Mouse (Mus musculus): ENCODE data around the gene Mical3. TPM values are rescaled to one million over a fixed set of nuclear protein-coding genes. Genes with fewer than 3 reads are reported as not detected.

Mical3 gene
- polyA plus RNA-seq, 1 experiment from 2014 or later, result 18.0 TPM

DNA sequence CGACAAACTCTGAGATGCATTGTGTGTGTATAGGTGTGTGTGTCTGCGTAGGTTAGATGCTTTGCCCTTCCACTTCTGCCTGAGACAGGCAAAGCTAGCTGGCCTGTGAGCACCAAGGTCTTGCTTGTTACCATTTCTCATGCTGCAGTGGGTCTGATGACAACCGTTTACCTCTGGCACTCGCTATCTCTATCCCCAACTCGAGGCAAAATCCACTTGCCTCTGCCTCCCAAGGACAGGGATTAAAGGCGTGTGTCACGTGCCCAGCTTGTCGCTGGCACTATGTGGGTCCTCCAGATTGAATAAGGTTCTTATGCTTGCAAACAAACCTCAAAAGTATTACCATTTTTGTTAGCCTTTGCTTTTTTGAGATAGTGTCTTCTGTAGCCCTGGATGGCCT lies 22.4 kb upstream of the Mical3 start:
- WGBS, result 81% methylated on average over 8 of the region's 8 CpGs
- Histone ChIP-seq H3K4me2 (ENCODE audit: low read depth, low read length, severe bottlenecking) (no peak overlapping the region), H3K9ac (ENCODE audit: low read length) (no peak overlapping the region), H3K9me3 (ENCODE audit: control insufficient read depth, low read length) (peaks cover 4% of the 10 kb centered on the region; the same call in 1 of the 2 replicates), H3K36me3 (ENCODE audit: control insufficient read depth, insufficient read depth, low read length) (no peaks in the 10 kb centered on the region), H3K27me3 (ENCODE audit: control insufficient read depth, insufficient read depth, low read length) (no peaks in the 10 kb centered on the region), H3K4me3 (ENCODE audit: low read depth, low read length) (no peak overlapping the region), H3K4me1 (replicated peaks; ENCODE audit: control insufficient read depth, insufficient read depth, low read length) (no peaks in the 10 kb centered on the region), H3K27ac (ENCODE audit: low read depth, low read length) (no peak overlapping the region)
- DNase-seq (ENCODE audit: low spot score) (no peak), ATAC-seq (replicated peaks; ENCODE audit: low FRiP score) (no peak)

DNA sequence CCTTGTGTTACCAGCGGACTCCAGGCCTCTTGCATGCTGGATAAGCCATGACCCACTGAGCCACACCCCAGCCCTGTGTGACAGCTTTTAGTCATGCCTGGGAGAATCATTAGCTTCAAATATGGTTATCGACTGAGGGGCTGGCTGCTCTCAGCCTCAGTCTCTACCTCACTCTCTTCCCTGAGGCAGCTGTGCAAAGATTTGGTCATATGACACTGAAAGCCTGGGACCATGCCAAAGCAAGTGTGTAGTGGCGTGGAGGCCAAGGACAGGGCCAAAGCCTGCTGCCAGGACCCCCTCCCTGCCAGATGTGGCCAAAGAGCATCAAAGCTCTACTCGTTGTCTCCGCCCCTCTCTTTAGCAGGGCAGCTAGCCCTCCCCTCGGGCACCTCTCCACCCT lies 20.9 kb upstream of the Mical3 start:
- peaks cover 4% of the 10 kb centered on the region; the same call in 1 of the 2 replicates for H3K9me3 ChIP-seq (ENCODE audit: control insufficient read depth, low read length)
- DNase-seq (ENCODE audit: low spot score) (no peak), ATAC-seq (replicated peaks; ENCODE audit: low FRiP score) (no peak)
- no peaks in the 10 kb centered on the region for H3K27me3 ChIP-seq (ENCODE audit: control insufficient read depth, insufficient read depth, low read length)
- H3K27ac ChIP-seq (ENCODE audit: low read depth, low read length), result no peak overlapping the region
- WGBS, result 75% methylated on average over 6 of the region's 6 CpGs
- H3K36me3 ChIP-seq (ENCODE audit: control insufficient read depth, insufficient read depth, low read length), result no peaks in the 10 kb centered on the region
- 0 out of 2 replicates have a peak, but pooled peaks cover under 1% of the 10 kb centered on the region for H3K4me1 ChIP-seq (replicated peaks; ENCODE audit: control insufficient read depth, insufficient read depth, low read length)
- no peak overlapping the region for H3K9ac ChIP-seq (ENCODE audit: low read length)
- no peak overlapping the region for H3K4me2 ChIP-seq (ENCODE audit: low read depth, low read length, severe bottlenecking)
- no peak overlapping the region for H3K4me3 ChIP-seq (ENCODE audit: low read depth, low read length)

DNA sequence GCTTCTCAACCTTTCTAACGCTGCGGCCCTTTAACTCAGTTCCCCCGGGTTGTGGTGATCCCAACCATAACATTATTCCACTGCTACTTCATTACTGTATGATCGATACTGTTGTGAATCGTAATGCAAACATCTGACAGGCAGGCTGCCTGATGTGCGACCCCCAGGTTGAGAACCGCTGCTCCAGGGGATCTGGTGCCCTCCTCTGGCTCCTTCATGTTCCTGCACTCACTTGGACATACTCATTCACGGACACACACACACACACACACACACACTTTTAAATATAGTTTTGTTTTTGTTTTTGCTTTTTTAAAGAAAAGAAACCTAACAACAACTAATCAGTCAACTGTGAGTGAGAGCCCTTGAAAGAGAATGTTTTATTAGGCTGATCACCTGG lies 19.3 kb upstream of the Mical3 start:
- Histone ChIP-seq H3K36me3 (ENCODE audit: control insufficient read depth, insufficient read depth, low read length) (no peaks in the 10 kb centered on the region), H3K27me3 (ENCODE audit: control insufficient read depth, insufficient read depth, low read length) (no peaks in the 10 kb centered on the region), H3K4me2 (ENCODE audit: low read depth, low read length, severe bottlenecking) (no peak overlapping the region), H3K4me1 (replicated peaks; ENCODE audit: control insufficient read depth, insufficient read depth, low read length) (peaks cover 5% of the 10 kb centered on the region; the same call in 1 of the 2 replicates), H3K27ac (ENCODE audit: low read depth, low read length) (no peak overlapping the region), H3K9me3 (ENCODE audit: control insufficient read depth, low read length) (peaks cover 4% of the 10 kb centered on the region; the same call in 1 of the 2 replicates), H3K9ac (ENCODE audit: low read length) (no peak overlapping the region), H3K4me3 (ENCODE audit: low read depth, low read length) (no peak overlapping the region)
- ATAC-seq (replicated peaks; ENCODE audit: low FRiP score) (no peak), DNase-seq (ENCODE audit: low spot score) (no peak)
- 88% methylated on average over 8 of the region's 8 CpGs for WGBS

DNA sequence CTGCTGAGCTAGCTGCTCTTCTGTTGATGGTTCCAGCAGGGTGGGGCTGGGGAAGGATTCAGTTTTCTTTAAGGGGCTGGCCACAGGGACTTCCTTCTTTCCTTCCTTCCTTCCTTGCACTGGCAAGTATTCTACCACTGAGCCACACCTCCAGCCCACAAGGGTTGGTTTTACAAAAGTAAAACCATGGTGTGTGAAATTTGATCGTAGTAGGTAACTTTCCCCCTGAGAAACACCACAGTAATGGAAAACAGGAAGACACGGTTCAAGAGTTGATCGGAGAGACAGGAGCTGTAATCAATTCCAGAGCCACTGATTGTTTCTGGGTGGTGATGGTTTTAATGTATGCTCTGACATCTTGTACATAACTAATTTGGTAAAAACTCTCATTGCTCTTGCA lies 18.6 kb upstream of the Mical3 start:
- ATAC-seq (replicated peaks; ENCODE audit: low FRiP score) (no peak), DNase-seq (ENCODE audit: low spot score) (no peak)
- no peak overlapping the region for H3K4me3 ChIP-seq (ENCODE audit: low read depth, low read length)
- no peak overlapping the region for H3K9ac ChIP-seq (ENCODE audit: low read length)
- H3K4me2 ChIP-seq (ENCODE audit: low read depth, low read length, severe bottlenecking), result no peak overlapping the region
- peaks cover 4% of the 10 kb centered on the region; the same call in 1 of the 2 replicates for H3K9me3 ChIP-seq (ENCODE audit: control insufficient read depth, low read length)
- no peaks in the 10 kb centered on the region for H3K27me3 ChIP-seq (ENCODE audit: control insufficient read depth, insufficient read depth, low read length)
- H3K4me1 ChIP-seq (replicated peaks; ENCODE audit: control insufficient read depth, insufficient read depth, low read length), result peaks cover 5% of the 10 kb centered on the region; the same call in 1 of the 2 replicates
- H3K27ac ChIP-seq (ENCODE audit: low read depth, low read length), result no peak overlapping the region
- no peaks in the 10 kb centered on the region for H3K36me3 ChIP-seq (ENCODE audit: control insufficient read depth, insufficient read depth, low read length)
- 70% methylated on average over 3 of the region's 3 CpGs for WGBS

DNA sequence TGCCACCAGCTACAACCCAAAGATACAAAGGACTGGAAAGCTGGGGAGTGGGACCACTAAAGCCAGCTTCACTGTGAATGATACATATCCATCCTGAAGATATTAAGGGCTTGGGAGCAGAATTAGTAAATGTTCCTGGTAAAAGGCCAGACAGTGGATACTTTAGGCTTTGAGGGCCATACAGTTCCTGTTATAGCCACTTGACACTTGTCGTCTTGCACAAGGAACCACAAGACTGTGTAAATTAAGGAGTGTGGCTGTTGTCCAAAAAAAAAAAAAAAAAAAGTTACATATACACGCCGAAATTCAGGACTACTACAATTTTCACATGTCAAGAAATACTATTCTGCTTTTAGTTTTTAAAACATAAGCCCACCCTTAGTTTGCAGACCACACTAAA lies 17.6 kb upstream of the Mical3 start:
- H3K9me3 ChIP-seq (ENCODE audit: control insufficient read depth, low read length), result peaks cover 4% of the 10 kb centered on the region; the same call in 1 of the 2 replicates
- ATAC-seq (replicated peaks; ENCODE audit: low FRiP score) (no peak), DNase-seq (ENCODE audit: low spot score) (no peak)
- H3K4me2 ChIP-seq (ENCODE audit: low read depth, low read length, severe bottlenecking), result no peak overlapping the region
- no peak overlapping the region for H3K27ac ChIP-seq (ENCODE audit: low read depth, low read length)
- H3K4me1 ChIP-seq (replicated peaks; ENCODE audit: control insufficient read depth, insufficient read depth, low read length), result peaks cover 5% of the 10 kb centered on the region; the same call in 1 of the 2 replicates
- H3K4me3 ChIP-seq (ENCODE audit: low read depth, low read length), result no peak overlapping the region
- no peaks in the 10 kb centered on the region; the same call in 1 of the 2 replicates for H3K27me3 ChIP-seq (ENCODE audit: control insufficient read depth, insufficient read depth, low read length)
- no peaks in the 10 kb centered on the region for H3K36me3 ChIP-seq (ENCODE audit: control insufficient read depth, insufficient read depth, low read length)
- H3K9ac ChIP-seq (ENCODE audit: low read length), result no peak overlapping the region
- WGBS, result 60% methylated on average over 3 of the region's 3 CpGs

DNA sequence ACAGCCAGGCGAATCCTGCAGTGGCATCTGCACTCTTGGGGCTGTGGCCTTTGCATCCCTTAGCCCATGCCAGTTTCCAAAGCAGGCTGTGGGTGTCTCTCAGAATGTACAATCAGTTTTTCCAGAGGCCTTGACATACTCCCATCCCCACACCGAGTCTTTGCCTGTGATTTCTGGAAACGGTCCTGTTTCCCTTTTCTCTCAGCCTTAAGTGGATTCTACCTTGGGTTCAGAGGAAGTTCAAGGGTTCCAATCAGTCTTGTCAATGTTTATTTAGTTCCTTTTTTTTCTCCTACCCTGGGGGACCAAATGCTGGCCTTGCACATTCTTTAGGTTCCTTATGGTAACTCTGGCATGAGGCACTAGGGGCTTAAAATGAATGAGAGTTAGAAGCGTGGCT lies 16.0 kb upstream of the Mical3 start:
- H3K9ac ChIP-seq (ENCODE audit: low read length), result no peak overlapping the region
- no peak overlapping the region for H3K27ac ChIP-seq (ENCODE audit: low read depth, low read length)

DNA sequence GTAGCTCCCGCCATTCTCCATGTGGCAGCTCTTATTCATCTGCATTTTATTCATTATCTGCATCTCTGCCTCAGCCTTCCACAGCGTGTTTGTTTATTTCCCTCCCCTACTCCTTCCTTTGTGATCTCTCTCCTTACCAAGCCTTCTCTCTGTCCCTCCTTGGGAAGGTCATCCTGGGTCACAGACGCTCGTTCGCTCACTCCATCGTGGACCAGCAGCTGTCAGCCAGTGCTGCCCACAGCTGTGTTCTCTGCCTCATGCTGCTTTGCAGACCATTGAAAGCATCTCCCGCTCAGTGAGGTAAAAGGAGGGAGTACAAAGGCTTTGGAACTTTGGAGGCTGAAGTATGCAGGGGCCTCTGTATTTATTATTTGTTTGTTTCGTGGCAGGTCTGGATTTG lies 15.1 kb upstream of the Mical3 start:
- H3K36me3 ChIP-seq (ENCODE audit: control insufficient read depth, insufficient read depth, low read length), result no peaks in the 10 kb centered on the region
- H3K4me2 ChIP-seq (ENCODE audit: low read depth, low read length, severe bottlenecking), result no peak overlapping the region
- whole genome bisulfite sequencing, result 40% methylated on average over 8 of the region's 8 CpGs
- no peaks in the 10 kb centered on the region; the same call in 1 of the 2 replicates for H3K27me3 ChIP-seq (ENCODE audit: control insufficient read depth, insufficient read depth, low read length)
- H3K4me1 ChIP-seq (replicated peaks; ENCODE audit: control insufficient read depth, insufficient read depth, low read length), result peaks cover 5% of the 10 kb centered on the region; the same call in 1 of the 2 replicates
- ATAC-seq (replicated peaks; ENCODE audit: low FRiP score) (peak; percentile 58; the same call in 1 of the 2 replicates), DNase-seq (ENCODE audit: low spot score) (no peak)
- H3K9me3 ChIP-seq (ENCODE audit: control insufficient read depth, low read length), result peaks cover 4% of the 10 kb centered on the region; the same call in 1 of the 2 replicates
- no peak overlapping the region for H3K4me3 ChIP-seq (ENCODE audit: low read depth, low read length)
- no peak overlapping the region for H3K9ac ChIP-seq (ENCODE audit: low read length)
- no peak overlapping the region; the same call in 1 of the 2 replicates for H3K27ac ChIP-seq (ENCODE audit: low read depth, low read length)

More for the DNA sequence above, 16.0 kb upstream of the Mical3 start:
- no peaks in the 10 kb centered on the region; the same call in 1 of the 2 replicates for H3K27me3 ChIP-seq (ENCODE audit: control insufficient read depth, insufficient read depth, low read length)
- ATAC-seq (replicated peaks; ENCODE audit: low FRiP score) (no peak), DNase-seq (ENCODE audit: low spot score) (no peak)
- peaks cover 5% of the 10 kb centered on the region; the same call in 1 of the 2 replicates for H3K4me1 ChIP-seq (replicated peaks; ENCODE audit: control insufficient read depth, insufficient read depth, low read length)
- no peaks in the 10 kb centered on the region for H3K36me3 ChIP-seq (ENCODE audit: control insufficient read depth, insufficient read depth, low read length)
- no peak overlapping the region for H3K4me3 ChIP-seq (ENCODE audit: low read depth, low read length)
- WGBS, result 49% methylated on average over 4 of the region's 4 CpGs
- no peak overlapping the region for H3K4me2 ChIP-seq (ENCODE audit: low read depth, low read length, severe bottlenecking)
- H3K9me3 ChIP-seq (ENCODE audit: control insufficient read depth, low read length), result peaks cover 4% of the 10 kb centered on the region; the same call in 1 of the 2 replicates

DNA sequence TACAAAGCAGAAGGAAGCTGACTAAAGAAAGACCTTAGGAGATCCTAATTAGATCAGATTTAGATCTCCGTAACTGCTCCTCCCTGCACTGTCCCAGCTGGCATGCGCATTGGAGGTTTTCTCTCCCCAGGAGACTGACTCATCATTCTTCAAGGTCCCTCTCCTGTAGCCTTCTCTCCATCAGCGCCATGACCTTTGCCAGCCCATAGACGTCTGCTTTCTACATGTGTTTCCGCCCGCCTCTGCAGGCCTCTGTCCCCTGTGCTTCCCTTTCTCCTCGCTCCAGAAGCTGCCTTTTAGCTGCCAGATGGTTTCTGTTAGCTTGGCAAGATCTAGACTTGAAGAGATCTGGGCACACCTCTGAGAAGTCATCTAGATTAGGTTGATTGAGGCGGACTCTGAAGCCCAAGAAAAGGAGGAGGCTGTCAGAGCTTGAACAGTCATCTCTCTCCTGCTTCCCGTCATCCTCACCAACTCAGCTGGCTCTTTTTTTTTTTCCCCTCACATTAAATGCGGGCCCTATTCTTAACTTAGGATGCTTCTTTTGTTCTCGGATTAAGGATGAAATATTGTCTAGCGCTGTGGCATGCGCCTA lies 14.3 kb upstream of the Mical3 start:
- Histone ChIP-seq H3K4me3 (ENCODE audit: low read depth, low read length) (no peak overlapping the region), H3K9me3 (ENCODE audit: control insufficient read depth, low read length) (peaks cover 2% of the 10 kb centered on the region; the same call in 1 of the 2 replicates), H3K4me2 (ENCODE audit: low read depth, low read length, severe bottlenecking) (no peak overlapping the region), H3K27ac (ENCODE audit: low read depth, low read length) (no peak overlapping the region), H3K36me3 (ENCODE audit: control insufficient read depth, insufficient read depth, low read length) (no peaks in the 10 kb centered on the region), H3K9ac (ENCODE audit: low read length) (no peak overlapping the region), H3K4me1 (replicated peaks; ENCODE audit: control insufficient read depth, insufficient read depth, low read length) (peaks cover 5% of the 10 kb centered on the region; the same call in 1 of the 2 replicates), H3K27me3 (ENCODE audit: control insufficient read depth, insufficient read depth, low read length) (no peaks in the 10 kb centered on the region; the same call in 1 of the 2 replicates)
- WGBS, result 61% methylated on average over 13 of the region's 13 CpGs
- ATAC-seq (replicated peaks; ENCODE audit: low FRiP score) (no peak), DNase-seq (ENCODE audit: low spot score) (no peak)

DNA sequence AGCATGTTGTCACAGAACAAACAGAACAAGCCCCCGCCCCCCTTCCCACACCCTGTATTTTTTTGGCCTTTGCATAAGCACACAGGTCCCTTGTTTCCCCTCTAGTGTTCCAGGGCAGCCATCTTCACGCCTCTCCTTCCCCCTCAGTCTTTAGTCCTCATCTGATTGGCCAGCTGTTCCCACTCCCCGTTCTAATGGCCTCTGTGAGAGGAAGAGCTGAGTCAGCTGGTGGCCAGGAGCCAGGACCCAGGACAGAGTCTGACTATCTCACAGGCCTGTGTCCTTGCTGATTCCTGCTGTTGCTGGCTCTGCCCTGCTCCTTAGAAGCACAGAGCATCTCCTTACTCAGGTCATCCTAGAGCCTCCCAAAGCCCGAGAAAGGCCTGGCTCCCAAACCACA lies 13.3 kb upstream of the Mical3 start:
- no peak for DNase-seq (ENCODE audit: low spot score)
- ATAC-seq (replicated peaks; ENCODE audit: low FRiP score), result no peak
- 77% methylated on average over 4 of the region's 4 CpGs for WGBS

More for the DNA sequence above, 13.3 kb upstream of the Mical3 start:
- Histone ChIP-seq H3K27ac (ENCODE audit: low read depth, low read length) (no peak overlapping the region), H3K4me1 (replicated peaks; ENCODE audit: control insufficient read depth, insufficient read depth, low read length) (peaks cover 5% of the 10 kb centered on the region; the same call in 1 of the 2 replicates), H3K9ac (ENCODE audit: low read length) (no peak overlapping the region), H3K27me3 (ENCODE audit: control insufficient read depth, insufficient read depth, low read length) (no peaks in the 10 kb centered on the region; the same call in 1 of the 2 replicates), H3K4me2 (ENCODE audit: low read depth, low read length, severe bottlenecking) (no peak overlapping the region), H3K9me3 (ENCODE audit: control insufficient read depth, low read length) (no peaks in the 10 kb centered on the region), H3K36me3 (ENCODE audit: control insufficient read depth, insufficient read depth, low read length) (no peaks in the 10 kb centered on the region), H3K4me3 (ENCODE audit: low read depth, low read length) (no peak overlapping the region)

Data from forebrain, embryonic 11.5 days (tissue).